Mouse (Mus musculus): ENCODE measurements at regions not wholly inside any gene's neighbourhood (a gene's known extent, or its start where the extent isn't known, plus 50 kb on each side); places are given as distances from the start of the nearest gene placed in this dataset.

DNA sequence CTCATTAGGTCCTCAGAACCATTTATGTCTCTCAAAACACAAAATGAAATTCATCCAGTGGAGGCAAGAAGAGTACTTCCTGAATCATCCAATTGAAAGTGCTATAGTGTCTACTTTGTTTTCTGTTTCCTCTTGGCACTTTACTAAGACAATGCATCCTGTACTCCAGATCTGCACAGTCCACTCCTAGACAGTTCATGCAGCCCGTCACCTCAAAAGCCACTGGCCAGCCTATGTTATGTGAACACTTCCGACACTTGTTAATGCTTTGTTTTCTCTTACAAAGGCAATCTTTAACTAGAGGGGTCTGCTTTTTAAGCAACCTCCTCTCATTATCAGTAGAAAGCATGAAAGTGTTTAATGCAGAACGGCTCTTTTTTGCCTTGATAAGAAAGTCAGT, 597.1 kb upstream of the Sptlc3 start:
- Histone ChIP-seq H3K27me3 (ENCODE audit: insufficient read depth, low read length) (no peaks in the 10 kb centered on the region), H3K27ac (ENCODE audit: low read depth) (no peak overlapping the region), H3K4me1 (ENCODE audit: insufficient read depth) (no peaks in the 10 kb centered on the region), H3K4me3 (ENCODE audit: low read depth, low read length) (no peak overlapping the region), H3K36me3 (replicated peaks; ENCODE audit: insufficient read depth, low read length) (no peaks in the 10 kb centered on the region), H3K4me2 (ENCODE audit: low read depth, low read length) (no peak overlapping the region), H3K9me3 (ENCODE audit: low read length) (no peaks in the 10 kb centered on the region), H3K9ac (replicated peaks) (no peak overlapping the region)
- DNase-seq (no peak), ATAC-seq (no peak)
- WGBS (ENCODE audit: insufficient replicate concordance): 56% methylated on average over 3 of the region's 3 CpGs
- TF ChIP-seq CTCF (IDR thresholded peaks at IDR 0.05; ENCODE audit: low read depth) (no peak), EP300 (IDR thresholded peaks at IDR 0.05; ENCODE audit: low read depth) (no peak)

DNA sequence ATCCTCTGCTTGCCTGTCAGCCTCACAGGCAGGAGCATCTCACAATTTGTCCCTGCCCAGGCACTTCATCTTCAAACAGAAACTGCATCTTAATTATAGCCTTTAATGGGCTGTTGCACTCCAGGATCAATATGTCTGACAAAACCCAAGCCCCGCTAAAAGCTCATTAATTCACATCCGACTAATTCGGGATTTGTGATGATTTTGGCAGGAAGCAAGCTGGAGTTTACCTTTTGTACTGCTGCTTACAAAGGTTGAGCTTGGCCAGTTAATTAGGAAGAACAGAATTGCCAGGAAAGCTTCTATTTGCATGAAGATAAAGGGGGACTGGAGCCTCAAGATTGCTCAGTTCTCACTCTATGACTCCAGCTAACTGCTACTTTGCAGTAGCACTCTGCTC, 596.6 kb upstream of the Sptlc3 start:
- no peaks in the 10 kb centered on the region for H3K27me3 ChIP-seq (ENCODE audit: insufficient read depth, low read length)
- no peak overlapping the region for H3K4me2 ChIP-seq (ENCODE audit: low read depth, low read length)
- H3K4me3 ChIP-seq (ENCODE audit: low read depth, low read length): no peak overlapping the region
- H3K27ac ChIP-seq (ENCODE audit: low read depth): no peak overlapping the region
- DNase-seq: no peak
- TF ChIP-seq EP300 (IDR thresholded peaks at IDR 0.05; ENCODE audit: low read depth) (no peak), CTCF (IDR thresholded peaks at IDR 0.05; ENCODE audit: low read depth) (no peak)
- no peak for ATAC-seq
- 20% methylated on average over 3 of the region's 3 CpGs for WGBS (ENCODE audit: insufficient replicate concordance)
- no peak overlapping the region for H3K9ac ChIP-seq (replicated peaks)
- H3K4me1 ChIP-seq (ENCODE audit: insufficient read depth): no peaks in the 10 kb centered on the region
- no peaks in the 10 kb centered on the region for H3K36me3 ChIP-seq (replicated peaks; ENCODE audit: insufficient read depth, low read length)
- no peaks in the 10 kb centered on the region for H3K9me3 ChIP-seq (ENCODE audit: low read length)

DNA sequence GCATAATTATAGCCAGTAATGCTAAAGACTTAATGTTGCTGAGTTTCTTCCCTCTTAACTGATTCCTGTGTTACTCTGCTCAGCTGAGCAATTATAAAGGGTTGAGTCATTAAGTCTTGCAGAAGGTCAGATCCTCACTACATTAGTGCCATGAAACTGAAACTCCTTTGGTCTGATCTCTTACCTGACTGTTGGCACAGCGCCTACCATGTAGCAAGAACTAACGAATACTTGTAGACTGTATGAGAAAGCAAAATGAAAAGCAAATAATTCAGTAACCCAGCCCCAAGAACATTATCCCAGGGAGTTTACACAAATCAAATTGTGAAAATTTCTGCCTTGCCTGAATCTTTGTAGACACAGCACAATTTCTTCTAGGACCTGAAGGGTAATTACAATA, 556.5 kb upstream of the Sptlc3 start:
- no peaks in the 10 kb centered on the region for H3K36me3 ChIP-seq (replicated peaks; ENCODE audit: insufficient read depth, low read length)
- no peaks in the 10 kb centered on the region for H3K27me3 ChIP-seq (ENCODE audit: insufficient read depth, low read length)
- no peak overlapping the region for H3K4me2 ChIP-seq (ENCODE audit: low read depth, low read length)
- ATAC-seq: no peak
- no peak for DNase-seq
- TF ChIP-seq EP300 (IDR thresholded peaks at IDR 0.05; ENCODE audit: low read depth) (no peak), CTCF (IDR thresholded peaks at IDR 0.05; ENCODE audit: low read depth) (no peak)
- 83% methylated on average over 2 of the region's 2 CpGs for WGBS (ENCODE audit: insufficient replicate concordance)
- H3K9ac ChIP-seq (replicated peaks): no peak overlapping the region
- no peak overlapping the region for H3K4me3 ChIP-seq (ENCODE audit: low read depth, low read length)
- H3K4me1 ChIP-seq (ENCODE audit: insufficient read depth): no peaks in the 10 kb centered on the region
- H3K27ac ChIP-seq (ENCODE audit: low read depth): no peak overlapping the region
- H3K9me3 ChIP-seq (ENCODE audit: low read length): peaks cover 4% of the 10 kb centered on the region; the same call in 1 of the 2 replicates

DNA sequence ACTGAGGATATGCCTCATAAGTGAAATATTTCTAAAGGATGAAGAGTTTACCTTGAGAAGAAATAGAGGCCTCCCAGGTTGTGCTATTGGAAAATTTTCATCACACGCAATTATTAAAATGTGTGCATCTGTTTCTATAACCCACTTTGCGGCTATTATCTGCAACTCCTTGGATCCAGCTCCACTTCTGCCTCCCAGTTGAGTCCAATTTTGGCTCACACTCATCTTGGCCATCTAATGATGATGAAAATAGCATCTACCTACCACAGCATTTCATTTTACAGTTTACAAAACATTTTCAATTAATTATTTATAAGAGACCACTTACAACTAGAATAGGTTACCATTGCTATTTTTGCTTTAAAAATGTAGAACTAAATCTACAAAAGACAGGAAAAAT, 554.3 kb upstream of the Sptlc3 start:
- Histone ChIP-seq H3K27me3 (ENCODE audit: insufficient read depth, low read length) (no peaks in the 10 kb centered on the region), H3K27ac (ENCODE audit: low read depth) (no peak overlapping the region), H3K4me1 (ENCODE audit: insufficient read depth) (no peaks in the 10 kb centered on the region), H3K9ac (replicated peaks) (no peak overlapping the region), H3K4me2 (ENCODE audit: low read depth, low read length) (no peak overlapping the region), H3K9me3 (ENCODE audit: low read length) (peaks cover 4% of the 10 kb centered on the region; the same call in 1 of the 2 replicates), H3K36me3 (replicated peaks; ENCODE audit: insufficient read depth, low read length) (no peaks in the 10 kb centered on the region), H3K4me3 (ENCODE audit: low read depth, low read length) (no peak overlapping the region)
- TF ChIP-seq EP300 (IDR thresholded peaks at IDR 0.05; ENCODE audit: low read depth) (no peak), CTCF (IDR thresholded peaks at IDR 0.05; ENCODE audit: low read depth) (no peak)
- ATAC-seq (no peak), DNase-seq (no peak)
- 67% methylated on average over 2 of the region's 2 CpGs for WGBS (ENCODE audit: insufficient replicate concordance)

DNA sequence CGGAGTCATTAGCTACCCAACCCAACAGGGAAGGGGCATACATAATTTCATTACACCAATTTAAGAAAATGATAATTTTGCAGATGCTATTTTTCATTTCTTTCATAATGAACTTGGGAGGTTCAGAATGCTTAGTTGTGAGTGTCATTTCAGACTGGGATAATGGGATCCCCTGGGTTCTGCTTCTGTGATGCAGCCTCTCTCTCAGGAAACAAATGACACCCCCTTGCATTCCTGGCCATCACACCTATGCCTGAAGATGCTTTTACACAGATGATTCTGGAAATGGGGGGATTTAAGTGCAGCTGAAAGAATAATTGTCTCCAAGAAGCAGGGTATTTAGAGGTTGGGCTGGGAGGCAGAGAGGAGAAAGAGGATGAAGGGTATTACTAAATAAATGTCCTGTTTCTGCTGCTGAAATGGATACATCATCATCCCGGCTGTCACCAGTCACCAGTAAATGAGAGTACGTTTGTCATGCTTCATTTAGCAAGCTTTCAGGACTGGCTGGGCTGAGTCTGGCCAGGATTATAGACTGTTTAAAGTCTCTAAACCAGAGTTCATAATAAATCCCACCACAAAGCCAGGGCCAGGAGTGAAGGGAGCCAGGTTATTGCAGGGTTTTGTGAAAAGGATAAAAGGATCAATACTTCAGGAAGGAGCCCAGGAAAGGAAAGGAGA, 527.5 kb upstream of the Sptlc3 start:
- Histone ChIP-seq H3K27me3 (ENCODE audit: insufficient read depth, low read length) (no peaks in the 10 kb centered on the region), H3K9ac (replicated peaks) (no peak overlapping the region), H3K4me1 (ENCODE audit: insufficient read depth) (no peaks in the 10 kb centered on the region), H3K4me3 (ENCODE audit: low read depth, low read length) (no peak overlapping the region), H3K9me3 (ENCODE audit: low read length) (no peaks in the 10 kb centered on the region), H3K36me3 (replicated peaks; ENCODE audit: insufficient read depth, low read length) (no peaks in the 10 kb centered on the region), H3K4me2 (ENCODE audit: low read depth, low read length) (no peak overlapping the region), H3K27ac (ENCODE audit: low read depth) (no peak overlapping the region)
- DNase-seq: no peak
- no peak for TF ChIP-seq CTCF (IDR thresholded peaks at IDR 0.05; ENCODE audit: low read depth)
- TF ChIP-seq EP300 (IDR thresholded peaks at IDR 0.05; ENCODE audit: low read depth): no peak
- ATAC-seq: no peak
- WGBS (ENCODE audit: insufficient replicate concordance): 67% methylated on average over 3 of the region's 3 CpGs

DNA sequence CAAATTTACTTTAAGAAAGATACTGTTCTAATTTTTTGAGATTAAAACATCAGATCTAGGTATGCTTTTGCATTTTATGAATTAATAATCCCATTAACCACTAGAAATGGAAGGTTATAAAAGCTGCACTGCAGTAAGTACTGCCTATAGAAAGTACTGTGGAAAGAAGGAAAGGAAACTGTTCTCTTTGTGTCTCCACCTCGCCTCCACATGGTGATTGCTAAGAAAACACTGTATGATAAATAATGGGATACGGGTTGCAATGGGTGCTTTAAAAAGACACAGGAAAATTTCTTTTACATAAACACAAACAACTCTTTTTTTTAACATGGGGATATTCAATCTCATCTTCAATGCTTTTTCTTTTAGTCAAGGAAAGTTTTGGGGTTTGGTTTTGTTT, 519.2 kb upstream of the Sptlc3 start:
- Histone ChIP-seq H3K27me3 (ENCODE audit: insufficient read depth, low read length) (no peaks in the 10 kb centered on the region), H3K27ac (ENCODE audit: low read depth) (no peak overlapping the region), H3K4me3 (ENCODE audit: low read depth, low read length) (no peak overlapping the region), H3K9me3 (ENCODE audit: low read length) (no peaks in the 10 kb centered on the region), H3K36me3 (replicated peaks; ENCODE audit: insufficient read depth, low read length) (no peaks in the 10 kb centered on the region), H3K4me2 (ENCODE audit: low read depth, low read length) (no peak overlapping the region), H3K4me1 (ENCODE audit: insufficient read depth) (no peaks in the 10 kb centered on the region), H3K9ac (replicated peaks) (no peak overlapping the region)
- DNase-seq: no peak
- ATAC-seq: no peak
- TF ChIP-seq EP300 (IDR thresholded peaks at IDR 0.05; ENCODE audit: low read depth) (no peak), CTCF (IDR thresholded peaks at IDR 0.05; ENCODE audit: low read depth) (no peak)
- WGBS (ENCODE audit: insufficient replicate concordance): 25% methylated on average over 2 of the region's 2 CpGs

Measured in liver, postnatal 0 days (tissue).